Mouse (Mus musculus) MEL (cell line): Measurements from ENCODE around the gene Vps13d.

Source experiments
- CTCF ChIP-seq, 3 experiments: IDR thresholded peaks in 2 of 3; conservative IDR thresholded peaks in 1 of 3; 2 replicates each; pipeline ENCODE4 v1.5.1; 2011 to 2012; ENCODE audit warnings: low read length in 3 of 3, low read depth in 2 of 3, mild to moderate bottlenecking in 2 of 3, improper control_type of control experiment in 1 of 3, inconsistent platforms in 1 of 3, mixed read lengths in 1 of 3, moderate library complexity in 1 of 3; ENCODE audit not compliant: control insufficient read depth in 1 of 3, insufficient read depth in 1 of 3, poor library complexity in 1 of 3, severe bottlenecking in 1 of 3
- E2F4 ChIP-seq: IDR thresholded peaks from 2 replicates; pipeline ENCODE4 v1.6.1; 2011; ENCODE audit warnings: low read depth, low read length, improper control_type of control experiment, borderline replicate concordance
- ZMIZ1 ChIP-seq: IDR thresholded peaks from 2 replicates; pipeline ENCODE4 v1.6.1; 2012; ENCODE audit warnings: low read depth, mild to moderate bottlenecking, inconsistent platforms, low read length, improper control_type of control experiment, moderate library complexity

GRCm38 (mm10) chr4:145046032-145046401 lies 148.8 kb downstream of the Vps13d start:
- TF ChIP-seq CTCF (IDR thresholded peaks at IDR 0.05 in 2 of 3, conservative IDR thresholded peaks at IDR 0.05 in 1 of 3; ENCODE audit: control insufficient read depth in 1 of 3, insufficient read depth in 1 of 3, low read depth in 2 of 3, low read length in 3 of 3, poor library complexity in 1 of 3, severe bottlenecking in 1 of 3) (no peak), ZMIZ1 (no peak), E2F4 (no peak)
